Mouse (Mus musculus) bone marrow macrophage, adult 2 months (primary cell): ENCODE measurements around the gene Dpf3. TPM values are rescaled to one million over a fixed set of nuclear protein-coding genes. Genes with fewer than 3 reads are reported as not detected.

Source experiments
- H3K27ac ChIP-seq: 2 replicates; pipeline ENCODE4 v1.5.1; 2012; ENCODE audit warnings: low read depth, low read length; ENCODE audit not compliant: insufficient read depth
- H3K4me1 ChIP-seq: 2 replicates; pipeline ENCODE4 v1.6.1; 2012; ENCODE audit warnings: low read length; ENCODE audit not compliant: control insufficient read depth, insufficient read depth
- H3K4me3 ChIP-seq: 2 replicates; pipeline ENCODE4 v1.5.1; 2012; ENCODE audit warnings: mild to moderate bottlenecking, low read length, moderate library complexity; ENCODE audit not compliant: insufficient read depth
- CTCF ChIP-seq: IDR thresholded peaks from 2 replicates; pipeline ENCODE4 v1.5.1; 2012; ENCODE audit warnings: low read depth, mild to moderate bottlenecking, low read length, moderate library complexity
- POLR2A ChIP-seq: IDR thresholded peaks from 2 replicates; pipeline ENCODE4 v1.6.1; 2012; ENCODE audit warnings: mild to moderate bottlenecking, low read depth, low read length, borderline replicate concordance
- polyA plus RNA-seq: library from polyadenylated mRNA; stranded (reverse); fragments of >200 nt; gene quantifications from 2 replicates; pipeline ENCODE4 v1.2.4, GENCODE M21; 2012; ENCODE audit not compliant: missing spikeins, insufficient read depth, insufficient read length

Dpf3 gene
- polyA plus RNA-seq, 1 experiment = not detected

GRCm38 (mm10) chr12:83303221-83303620 is 184.3 kb downstream of the Dpf3 start:
- Histone ChIP-seq H3K4me1 (no peaks in the 10 kb centered on the region), H3K4me3 (no peak overlapping the region), H3K27ac (no peak overlapping the region)
- TF ChIP-seq POLR2A (no peak), CTCF (no peak)

- Histone ChIP-seq H3K4me3 (no peak overlapping the region), H3K27ac (no peak overlapping the region), H3K4me1 (no peaks in the 10 kb centered on the region)
- TF ChIP-seq POLR2A = no peak
Measured at GRCm38 (mm10) chr12:83302320-83303153, 185.0 kb downstream of the Dpf3 start.

GRCm38 (mm10) chr12:83301616-83302319 is 185.7 kb downstream of the Dpf3 start:
- no peak overlapping the region for H3K27ac ChIP-seq
- H3K4me1 ChIP-seq = no peaks in the 10 kb centered on the region
- TF ChIP-seq CTCF = no peak
- no peak for TF ChIP-seq POLR2A
- H3K4me3 ChIP-seq = no peak overlapping the region

- Histone ChIP-seq H3K4me1 (no peaks in the 10 kb centered on the region), H3K4me3 (no peak overlapping the region), H3K27ac (no peak overlapping the region)
- TF ChIP-seq POLR2A (no peak), CTCF (no peak)
Measured at GRCm38 (mm10) chr12:83298358-83298757, 189.2 kb downstream of the Dpf3 start.

- TF ChIP-seq CTCF (no peak), POLR2A (no peak)
- H3K4me3 ChIP-seq = no peak overlapping the region
- no peak overlapping the region for H3K27ac ChIP-seq
- H3K4me1 ChIP-seq = no peaks in the 10 kb centered on the region
Measured at GRCm38 (mm10) chr12:83295031-83295430, 192.5 kb downstream of the Dpf3 start.

GRCm38 (mm10) chr12:83291915-83292314 is 195.6 kb downstream of the Dpf3 start:
- Histone ChIP-seq H3K4me1 (no peaks in the 10 kb centered on the region), H3K27ac (no peak overlapping the region), H3K4me3 (no peak overlapping the region)
- no peak for TF ChIP-seq POLR2A
- TF ChIP-seq CTCF = no peak

GRCm38 (mm10) chr12:83286496-83287492 is 200.7 kb downstream of the Dpf3 start:
- TF ChIP-seq CTCF = no peak
- TF ChIP-seq POLR2A = no peak
- H3K4me1 ChIP-seq = no peaks in the 10 kb centered on the region
- no peak overlapping the region for H3K27ac ChIP-seq
- no peak overlapping the region for H3K4me3 ChIP-seq

GRCm38 (mm10) chr12:83283591-83284320 is 203.8 kb downstream of the Dpf3 start:
- no peaks in the 10 kb centered on the region for H3K4me1 ChIP-seq
- TF ChIP-seq CTCF = no peak
- TF ChIP-seq POLR2A = no peak
- H3K27ac ChIP-seq = no peak overlapping the region
- no peak overlapping the region for H3K4me3 ChIP-seq
